In the genomic region with DNA sequence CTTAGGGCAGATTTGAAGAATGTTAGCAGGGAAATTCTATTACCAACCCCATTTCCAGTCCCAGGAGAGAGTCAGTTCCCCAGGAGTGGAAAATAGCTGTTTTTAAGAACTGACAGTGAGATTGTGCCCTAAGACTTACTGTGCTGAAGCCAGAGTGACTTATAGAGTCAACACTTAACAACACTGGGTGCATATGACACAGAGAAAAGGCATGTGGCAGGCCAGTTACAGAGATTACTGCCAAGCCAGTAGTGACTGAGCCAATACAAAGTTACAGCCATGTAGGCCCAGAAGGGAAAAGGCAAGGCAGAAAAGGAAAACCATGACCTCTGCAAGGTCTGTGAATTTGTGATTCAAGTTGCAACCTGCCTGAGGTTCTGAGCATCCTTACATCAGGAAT, we compare ENCODE assay signal across 19 mouse cellular contexts.
DNase-seq lines count a peak whose midpoint lies in the region; ATAC-seq lines count a peak whose summit lies in the region.
"Had no signal": no experiment of that assay in that cellular context is flagged by ENCODE, and none has a peak within 500 bp of the region (broad histone marks: within the 10 kb centered on the region; RNA-seq: fewer than 3 reads in every experiment).

No protein-coding gene starts in this region.

- H3K4me1 ChIP-seq in forebrain, embryonic 13.5 days: no peaks in the 10 kb centered on the region
- no peaks in the 10 kb centered on the region for H3K4me1 ChIP-seq in forebrain, embryonic 12.5 days
- H3K4me1 ChIP-seq in forebrain, embryonic 16.5 days (replicated peaks; ENCODE audit: control insufficient read depth, insufficient read depth, low read length): no peaks in the 10 kb centered on the region
- H3K4me1 ChIP-seq in forebrain, embryonic 10.5 days: no peaks in the 10 kb centered on the region
- H3K4me1 ChIP-seq: embryonic facial prominence, embryonic 10.5 days; embryonic facial prominence, embryonic 12.5 days had no signal

- no peak overlapping the region for H3K9ac ChIP-seq in forebrain, embryonic 13.5 days
- H3K9ac ChIP-seq in forebrain, embryonic 12.5 days: no peak overlapping the region
- H3K9ac ChIP-seq in forebrain, embryonic 16.5 days (replicated peaks; ENCODE audit: low read depth, low read length): no peak overlapping the region
- H3K9ac ChIP-seq: embryonic facial prominence, embryonic 12.5 days had no signal

- no peaks in the 10 kb centered on the region for H3K9me3 ChIP-seq in forebrain, embryonic 13.5 days (replicated peaks)
- H3K9me3 ChIP-seq in forebrain, embryonic 12.5 days: no peaks in the 10 kb centered on the region
- no peaks in the 10 kb centered on the region for H3K9me3 ChIP-seq in forebrain, embryonic 16.5 days (ENCODE audit: control insufficient read depth, low read length)
- no peaks in the 10 kb centered on the region for H3K9me3 ChIP-seq in forebrain, embryonic 10.5 days
- H3K9me3 ChIP-seq: embryonic facial prominence, embryonic 10.5 days; embryonic facial prominence, embryonic 12.5 days had no signal

- no peak overlapping the region for H3K4me3 ChIP-seq in forebrain, embryonic 13.5 days
- H3K4me3 ChIP-seq in forebrain, embryonic 12.5 days (replicated peaks): no peak overlapping the region
- H3K4me3 ChIP-seq in forebrain, embryonic 16.5 days (replicated peaks; ENCODE audit: low read length): no peak overlapping the region
- H3K4me3 ChIP-seq in forebrain, embryonic 10.5 days: no peak overlapping the region
- H3K4me3 ChIP-seq: embryonic facial prominence, embryonic 10.5 days; embryonic facial prominence, embryonic 12.5 days; gastrocnemius, adult 2 months had no signal

- H3K27me3 ChIP-seq in forebrain, embryonic 13.5 days: no peaks in the 10 kb centered on the region
- H3K27me3 ChIP-seq in forebrain, embryonic 12.5 days: no peaks in the 10 kb centered on the region
- no peaks in the 10 kb centered on the region for H3K27me3 ChIP-seq in forebrain, embryonic 16.5 days (replicated peaks; ENCODE audit: control insufficient read depth, insufficient read depth, low read length)
- no peaks in the 10 kb centered on the region for H3K27me3 ChIP-seq in forebrain, embryonic 10.5 days (ENCODE audit: poor library complexity, severe bottlenecking)
- H3K27me3 ChIP-seq: embryonic facial prominence, embryonic 12.5 days; Patski had no signal

- ATAC-seq in forebrain, embryonic 13.5 days: peak; percentile 51; the same call in 1 of the 2 replicates
- ATAC-seq in forebrain, embryonic 12.5 days (ENCODE audit: low FRiP score): no peak
- peak; percentile 54 for ATAC-seq in forebrain, embryonic 16.5 days
- ATAC-seq: activated CD4-positive, CD25-positive, alpha-beta regulatory T cell, adult 4 months; Patski had no signal

- H3K27ac ChIP-seq in forebrain, embryonic 13.5 days: no peak overlapping the region
- H3K27ac ChIP-seq in forebrain, embryonic 12.5 days: no peak overlapping the region
- H3K27ac ChIP-seq in forebrain, embryonic 16.5 days (ENCODE audit: low read length): no peak overlapping the region
- H3K27ac ChIP-seq in forebrain, embryonic 10.5 days: no peak overlapping the region
- H3K27ac ChIP-seq: embryonic facial prominence, embryonic 10.5 days; embryonic facial prominence, embryonic 12.5 days; gastrocnemius, adult 2 months had no signal

- no peaks in the 10 kb centered on the region for H3K36me3 ChIP-seq in forebrain, embryonic 13.5 days (ENCODE audit: poor library complexity, severe bottlenecking)
- no peaks in the 10 kb centered on the region for H3K36me3 ChIP-seq in forebrain, embryonic 12.5 days (replicated peaks)
- no peaks in the 10 kb centered on the region for H3K36me3 ChIP-seq in forebrain, embryonic 16.5 days (ENCODE audit: control insufficient read depth, insufficient read depth)
- no peaks in the 10 kb centered on the region for H3K36me3 ChIP-seq in forebrain, embryonic 10.5 days (replicated peaks)
- H3K36me3 ChIP-seq: embryonic facial prominence, embryonic 10.5 days; embryonic facial prominence, embryonic 12.5 days had no signal

- DNase-seq in forebrain, embryonic 10.5 days (ENCODE audit: extremely low spot score, low spot score): no peak
- DNase-seq in layer of hippocampus, adult 11-12 months (ENCODE audit: low spot score): peak; percentile 5
- DNase-seq in layer of hippocampus, adult 18-20 months (ENCODE audit: low spot score in 2 of 2): no peak
- DNase-seq in Muller cell, postnatal 12 days (ENCODE audit: inconsistent ontology term): peak; percentile 1
- DNase-seq in frontal cortex, postnatal 14 days (ENCODE audit: low spot score in 2 of 2): no peak
- DNase-seq: adrenal gland, adult 8-10 months; adrenal gland, postnatal 14 days; adrenal gland, postnatal 36 days; cerebellum, adult 11-12 months; cerebellum, adult 2 months; cerebellum, adult 9-10 months; gastrocnemius, adult 2 months had no signal

- no peak overlapping the region for H3K4me2 ChIP-seq in forebrain, embryonic 13.5 days
- no peak overlapping the region for H3K4me2 ChIP-seq in forebrain, embryonic 12.5 days
- H3K4me2 ChIP-seq in forebrain, embryonic 16.5 days (ENCODE audit: low read length): no peak overlapping the region
- H3K4me2 ChIP-seq: embryonic facial prominence, embryonic 12.5 days had no signal

Comparison
In these comparisons a context has a peak if more than half of its experiments do, and no peak if none do; other contexts are left out.
1. DNase-seq: peak in layer of hippocampus, adult 11-12 months (single experiment) and Muller cell, postnatal 12 days (single experiment); none in forebrain, embryonic 10.5 days (single experiment), layer of hippocampus, adult 18-20 months (0 of 2) and frontal cortex, postnatal 14 days (0 of 2).